Mouse (Mus musculus): ENCODE measurements around the gene Gse1. TPM values are rescaled to one million over a fixed set of nuclear protein-coding genes. Genes with fewer than 3 reads are reported as not detected.

The Gse1 gene
- total RNA-seq, 1 experiment from 2014 or later: 16.6 TPM

DNA sequence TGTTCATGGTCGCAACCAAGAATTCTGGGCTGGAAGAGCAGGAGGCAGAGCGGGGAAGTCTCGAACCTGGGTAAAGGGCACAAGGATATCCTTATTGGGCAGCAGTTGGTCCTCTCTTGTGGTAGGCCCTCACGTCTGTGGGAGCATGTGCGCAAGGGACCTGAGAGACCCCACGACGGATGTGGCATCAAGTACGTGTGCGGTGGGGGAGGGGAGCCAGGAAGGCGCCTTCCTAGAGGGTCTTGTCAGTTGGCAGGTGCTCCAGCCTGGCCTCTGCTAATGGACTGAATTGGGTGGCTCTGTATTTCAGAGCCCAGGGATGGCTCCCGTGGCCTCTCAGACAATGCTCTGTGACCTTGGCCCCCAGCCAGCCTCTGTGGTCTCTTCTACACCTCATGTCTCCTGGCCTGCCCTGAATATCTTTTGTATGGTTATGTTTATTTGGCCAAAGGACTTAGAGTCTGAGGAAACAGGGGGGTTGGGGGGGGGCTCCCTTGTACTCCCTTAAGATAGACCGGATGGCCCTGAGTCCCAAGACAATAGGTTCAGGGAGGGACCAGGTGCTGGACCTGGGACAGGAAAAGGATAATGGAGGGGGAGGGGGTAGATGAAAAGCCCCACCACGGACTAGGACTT lies 245.6 kb downstream of the Gse1 start:
- ATAC-seq (replicated peaks in 1 of 2; ENCODE audit: insufficient read depth in 1 of 2, low FRiP score in 2 of 2, low TSS enrichment in 1 of 2, low read depth in 1 of 2, poor library complexity in 2 of 2, severe bottlenecking in 2 of 2): no peak

DNA sequence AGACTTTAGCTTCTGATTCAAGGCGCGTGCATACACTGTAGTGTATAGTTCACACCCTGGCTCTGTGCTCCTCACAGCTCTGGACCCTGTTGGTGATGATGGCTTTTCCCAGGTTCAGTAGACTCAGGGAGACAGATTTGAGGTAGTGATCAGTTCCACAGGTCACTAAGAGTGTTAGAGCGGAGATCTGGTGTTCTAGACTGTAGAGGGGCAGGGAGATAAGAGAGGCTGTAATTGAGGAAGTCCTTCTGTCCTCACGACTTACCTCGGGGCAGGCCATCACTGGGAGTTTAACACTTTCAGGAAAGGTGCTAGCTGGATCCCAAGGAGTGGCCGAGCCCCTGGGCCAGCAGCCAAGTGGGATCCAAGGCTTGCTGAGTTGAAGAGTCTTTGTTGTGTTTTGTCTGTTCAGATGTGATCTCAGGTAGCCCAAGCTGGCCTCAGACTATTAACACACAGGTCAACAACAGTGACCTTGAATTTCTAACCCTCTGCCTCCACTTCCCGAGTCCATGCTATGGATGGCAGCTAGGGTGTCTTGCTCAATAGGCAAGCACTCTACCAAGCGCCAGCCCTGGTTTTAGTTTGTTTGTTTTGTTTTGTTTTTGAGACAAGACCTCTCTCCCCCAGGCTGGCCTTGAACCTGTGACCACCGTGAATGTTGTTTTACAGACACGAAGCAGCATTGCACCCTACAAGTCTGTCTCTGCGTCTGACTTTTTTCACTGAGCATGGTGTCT lies 246.4 kb downstream of the Gse1 start:
- ATAC-seq (replicated peaks in 1 of 2; ENCODE audit: insufficient read depth in 1 of 2, low FRiP score in 2 of 2, low TSS enrichment in 1 of 2, low read depth in 1 of 2, poor library complexity in 2 of 2, severe bottlenecking in 2 of 2): no peak

- ATAC-seq (replicated peaks in 1 of 2; ENCODE audit: insufficient read depth in 1 of 2, low FRiP score in 2 of 2, low TSS enrichment in 1 of 2, low read depth in 1 of 2, poor library complexity in 2 of 2, severe bottlenecking in 2 of 2): peak; percentile 67 to 70
These were observed 247.4 kb downstream of the Gse1 start for GRCm38 (mm10) chr8:120475462-120476201.

DNA sequence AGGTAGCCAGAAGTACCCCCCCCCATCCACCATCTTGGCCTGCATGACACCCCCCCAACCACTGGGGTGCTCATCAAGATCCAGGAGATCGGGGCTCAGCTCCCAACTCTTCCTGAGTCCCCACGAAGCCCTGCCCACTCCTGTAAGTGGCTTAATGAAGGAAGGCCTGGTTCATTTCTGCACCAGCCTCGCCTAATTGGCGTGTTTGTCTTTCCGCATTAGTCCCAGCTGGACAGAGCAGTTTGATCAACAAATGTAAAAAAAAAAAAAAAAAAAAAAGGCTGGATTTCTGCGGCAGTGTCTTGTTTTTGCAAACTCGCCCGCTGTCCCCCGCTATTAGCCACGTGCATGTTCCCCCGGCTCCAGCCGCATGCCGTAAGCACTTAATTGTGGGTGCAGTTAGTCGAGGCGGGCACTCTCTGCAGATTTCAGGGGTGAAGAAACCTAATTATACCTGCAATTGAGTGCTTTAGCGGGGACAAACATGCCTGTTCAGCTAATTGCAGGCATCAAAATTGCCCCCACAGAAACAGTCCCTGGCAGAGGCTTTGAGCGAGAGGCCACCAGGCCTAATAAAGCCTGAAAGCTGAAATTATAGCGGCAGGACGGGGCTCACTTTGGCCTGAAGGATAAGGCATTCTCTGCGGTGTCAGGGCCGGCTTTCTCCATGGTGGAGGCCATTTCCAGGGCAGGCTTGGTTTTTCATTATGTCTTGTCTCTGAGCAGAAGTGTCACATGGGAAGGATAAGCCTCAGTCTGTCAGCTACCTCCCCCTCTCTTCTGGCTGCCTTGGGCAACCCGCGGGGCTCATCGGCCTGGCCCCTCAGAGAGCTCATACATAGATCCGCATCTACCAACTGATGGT lies 248.7 kb downstream of the Gse1 start:
- no peak for ATAC-seq (replicated peaks in 1 of 2; ENCODE audit: insufficient read depth in 1 of 2, low FRiP score in 2 of 2, low TSS enrichment in 1 of 2, low read depth in 1 of 2, poor library complexity in 2 of 2, severe bottlenecking in 2 of 2)

DNA sequence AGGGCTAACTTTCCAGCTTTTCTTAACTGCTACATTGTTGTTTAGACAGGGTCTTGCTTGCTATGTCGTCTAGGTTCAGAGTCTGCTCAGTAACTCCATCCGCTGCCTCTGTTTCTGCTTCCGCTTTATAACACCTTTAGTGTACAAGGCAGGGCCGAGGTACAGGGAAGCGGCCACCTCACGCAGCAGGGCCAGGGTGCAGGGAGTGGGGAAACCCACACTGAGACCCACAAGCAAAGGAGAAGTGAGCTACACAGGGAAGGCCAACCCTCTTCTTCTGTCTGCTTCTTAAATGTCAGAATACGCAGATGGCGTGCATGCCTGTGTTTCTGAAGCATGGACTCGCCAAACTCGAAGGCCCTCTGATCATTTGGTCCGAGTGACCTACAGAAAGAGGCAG lies 250.5 kb downstream of the Gse1 start:
- peak; percentile 44 to 47 for ATAC-seq (replicated peaks in 1 of 2; ENCODE audit: insufficient read depth in 1 of 2, low FRiP score in 2 of 2, low TSS enrichment in 1 of 2, low read depth in 1 of 2, poor library complexity in 2 of 2, severe bottlenecking in 2 of 2)

- no peak; a peak in 1 of 4 replicates for ATAC-seq (replicated peaks in 1 of 2; ENCODE audit: insufficient read depth in 1 of 2, low FRiP score in 2 of 2, low TSS enrichment in 1 of 2, low read depth in 1 of 2, poor library complexity in 2 of 2, severe bottlenecking in 2 of 2)
These were observed 251.4 kb downstream of the Gse1 start for GRCm38 (mm10) chr8:120479691-120480090.

DNA sequence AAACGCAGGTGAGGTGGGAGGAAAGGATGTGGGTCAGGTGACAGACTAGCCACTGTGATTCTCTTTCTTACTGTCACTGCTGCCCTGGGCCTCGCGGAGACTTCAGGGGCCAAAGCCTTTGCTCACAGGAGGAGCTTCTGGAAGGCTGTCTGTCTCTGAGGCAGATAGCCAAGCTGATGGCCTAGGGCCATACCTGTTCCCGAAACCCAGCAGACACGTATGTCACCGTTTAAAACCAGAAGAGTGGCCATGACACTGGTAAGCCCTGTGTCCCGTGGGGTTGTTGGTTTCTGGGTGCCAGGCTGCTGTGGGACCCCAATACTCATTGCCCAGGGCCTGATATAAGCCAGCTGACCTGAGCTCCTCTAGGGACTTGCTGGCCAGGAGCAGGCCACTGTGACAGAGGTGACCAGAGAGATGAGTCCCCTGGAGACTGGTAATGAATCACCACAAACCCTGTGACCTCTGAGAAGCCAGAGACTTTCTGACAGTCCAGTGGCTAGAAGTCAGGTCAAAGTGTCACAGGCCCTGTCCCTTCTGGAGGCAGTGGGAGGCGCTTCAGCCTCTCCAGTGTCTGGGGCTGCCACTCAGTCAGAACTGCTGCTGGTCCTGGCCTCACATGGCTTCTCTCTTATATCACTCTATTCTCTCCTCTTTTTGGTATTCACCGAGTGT lies 253.9 kb downstream of the Gse1 start:
- ATAC-seq (replicated peaks in 1 of 2; ENCODE audit: insufficient read depth in 1 of 2, low FRiP score in 2 of 2, low TSS enrichment in 1 of 2, low read depth in 1 of 2, poor library complexity in 2 of 2, severe bottlenecking in 2 of 2): no peak

- ATAC-seq (replicated peaks in 1 of 2; ENCODE audit: insufficient read depth in 1 of 2, low FRiP score in 2 of 2, low TSS enrichment in 1 of 2, low read depth in 1 of 2, poor library complexity in 2 of 2, severe bottlenecking in 2 of 2): no peak; a peak in 1 of 4 replicates
These were observed 256.2 kb downstream of the Gse1 start for GRCm38 (mm10) chr8:120484460-120484859.

GRCm38 (mm10) chr8:120485116-120485515 lies 256.9 kb downstream of the Gse1 start:
- no peak for ATAC-seq (replicated peaks in 1 of 2; ENCODE audit: insufficient read depth in 1 of 2, low FRiP score in 2 of 2, low TSS enrichment in 1 of 2, low read depth in 1 of 2, poor library complexity in 2 of 2, severe bottlenecking in 2 of 2)

GRCm38 (mm10) chr8:120485551-120486476 lies 257.6 kb downstream of the Gse1 start:
- ATAC-seq (replicated peaks in 1 of 2; ENCODE audit: insufficient read depth in 1 of 2, low FRiP score in 2 of 2, low TSS enrichment in 1 of 2, low read depth in 1 of 2, poor library complexity in 2 of 2, severe bottlenecking in 2 of 2): no peak

DNA sequence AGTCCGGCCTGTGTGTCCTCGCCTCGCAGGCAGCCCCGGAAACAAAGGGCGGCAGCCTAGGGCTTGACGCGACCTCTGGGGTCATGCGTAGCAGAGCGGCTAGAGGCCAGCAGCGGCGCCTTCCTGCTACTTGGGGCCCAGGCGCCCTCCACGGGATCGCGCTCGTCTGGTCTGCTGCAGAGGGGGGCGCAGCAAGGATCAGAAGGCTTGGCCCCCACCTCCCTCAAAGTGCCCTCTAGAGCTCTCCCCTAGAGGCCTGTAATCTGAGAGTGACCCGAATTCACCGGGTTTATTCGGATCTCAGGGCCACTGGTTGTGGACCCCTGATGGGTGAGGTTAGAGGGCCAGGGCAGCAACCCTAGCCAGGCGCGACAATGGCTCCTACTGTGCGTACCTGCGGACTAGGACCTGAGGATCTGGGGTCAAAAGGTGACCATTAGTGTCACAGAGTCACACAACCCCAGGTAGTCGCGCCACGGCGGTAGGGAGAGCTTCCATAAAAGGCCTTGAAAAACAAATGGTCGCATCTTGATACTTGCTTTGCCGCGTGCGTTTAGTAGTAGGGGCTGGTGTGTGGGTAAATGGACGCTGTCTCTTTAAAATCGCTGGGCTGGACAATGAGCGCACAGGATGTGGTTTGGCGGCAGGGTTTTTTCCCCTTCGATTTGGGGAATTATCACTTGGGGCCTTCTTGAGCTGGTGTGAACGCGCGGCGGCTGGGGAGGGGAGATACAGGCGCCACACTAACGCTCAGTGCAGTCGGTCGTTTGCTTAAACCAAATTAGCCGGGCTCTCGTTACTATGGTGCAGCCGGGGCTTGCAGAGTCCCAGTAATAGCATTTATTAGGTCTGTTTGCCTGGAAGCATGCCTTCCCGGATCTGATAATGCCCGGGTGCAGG lies 258.5 kb downstream of the Gse1 start:
- ATAC-seq (replicated peaks in 1 of 2; ENCODE audit: insufficient read depth in 1 of 2, low FRiP score in 2 of 2, low TSS enrichment in 1 of 2, low read depth in 1 of 2, poor library complexity in 2 of 2, severe bottlenecking in 2 of 2): peak; percentile 43 to 51

DNA sequence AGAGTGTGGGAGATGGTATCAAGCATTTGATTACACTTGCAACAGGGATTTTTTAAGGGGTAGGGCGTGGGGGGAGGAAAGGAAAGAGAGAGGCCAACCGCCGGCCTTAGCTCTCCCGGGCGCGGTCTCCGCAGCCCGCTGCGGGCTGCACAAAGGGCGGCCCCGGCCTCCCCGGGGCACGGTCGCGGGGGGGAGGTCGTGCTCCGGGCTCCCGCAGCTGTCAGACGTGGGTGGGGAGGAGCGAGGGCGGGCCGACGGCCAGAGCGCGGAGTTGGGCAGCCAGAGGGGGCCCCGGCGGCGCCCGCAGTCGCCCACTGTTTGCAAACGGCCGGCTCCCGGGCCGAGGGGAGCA lies 259.1 kb downstream of the Gse1 start:
- peak in 1 of 2 experiments; percentile 5; a peak in 1 of 4 replicates for ATAC-seq (replicated peaks in 1 of 2; ENCODE audit: insufficient read depth in 1 of 2, low FRiP score in 2 of 2, low TSS enrichment in 1 of 2, low read depth in 1 of 2, poor library complexity in 2 of 2, severe bottlenecking in 2 of 2)

DNA sequence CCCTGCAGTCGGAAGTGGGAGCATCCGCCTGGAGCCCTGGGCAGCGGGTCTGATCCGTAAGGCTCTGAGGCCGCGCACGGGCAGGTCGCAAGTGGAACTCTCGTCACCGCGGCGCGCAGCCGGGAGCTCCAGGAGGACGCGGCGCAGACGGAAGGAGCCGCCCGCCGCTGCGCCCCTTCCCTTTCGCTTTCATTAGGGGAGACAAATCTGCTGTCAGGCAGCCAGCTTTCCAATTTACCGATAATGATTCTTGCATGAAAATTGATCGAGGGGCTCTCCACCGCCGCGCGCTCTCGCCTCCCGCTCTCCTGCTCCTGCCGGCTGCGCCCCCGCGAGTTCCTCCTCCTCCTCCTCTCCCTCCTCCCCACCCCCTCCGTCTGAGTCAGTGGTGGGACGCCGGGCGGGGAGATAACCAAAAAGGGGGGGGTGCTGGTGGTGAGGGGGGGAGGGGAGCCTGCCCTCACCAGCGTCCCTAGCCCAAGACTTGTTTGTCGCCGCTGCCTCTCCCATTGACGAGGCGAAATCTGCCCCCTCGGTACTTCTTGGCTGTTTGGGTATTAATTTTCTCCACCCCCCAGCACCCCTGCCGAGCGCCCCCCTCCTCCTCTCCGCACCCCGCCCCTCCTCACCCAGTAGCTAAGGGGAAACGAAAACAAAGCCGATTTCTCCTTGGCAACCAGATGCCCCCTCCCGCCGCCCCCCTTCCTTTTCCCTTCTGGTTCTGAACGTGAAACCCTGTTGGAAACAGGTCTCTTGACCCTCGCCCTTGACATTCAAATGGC lies 259.7 kb downstream of the Gse1 start:
- peak in 1 of 2 experiments; percentile 2; a peak in 1 of 4 replicates for ATAC-seq (replicated peaks in 1 of 2; ENCODE audit: insufficient read depth in 1 of 2, low FRiP score in 2 of 2, low TSS enrichment in 1 of 2, low read depth in 1 of 2, poor library complexity in 2 of 2, severe bottlenecking in 2 of 2)

- ATAC-seq (replicated peaks in 1 of 2; ENCODE audit: insufficient read depth in 1 of 2, low FRiP score in 2 of 2, low TSS enrichment in 1 of 2, low read depth in 1 of 2, poor library complexity in 2 of 2, severe bottlenecking in 2 of 2): no peak
These were observed 260.4 kb downstream of the Gse1 start for GRCm38 (mm10) chr8:120488636-120489131.

Data from hematopoietic stem cell, adult 5-6 weeks (primary cell).